Mouse (Mus musculus): ENCODE measurements around the gene Ddah2. TPM values are rescaled to one million over a fixed set of nuclear protein-coding genes. Genes with fewer than 3 reads are reported as not detected.

Gene Ddah2
- polyA plus RNA-seq, 1 experiment from 2014 or later, result 376 TPM

DNA sequence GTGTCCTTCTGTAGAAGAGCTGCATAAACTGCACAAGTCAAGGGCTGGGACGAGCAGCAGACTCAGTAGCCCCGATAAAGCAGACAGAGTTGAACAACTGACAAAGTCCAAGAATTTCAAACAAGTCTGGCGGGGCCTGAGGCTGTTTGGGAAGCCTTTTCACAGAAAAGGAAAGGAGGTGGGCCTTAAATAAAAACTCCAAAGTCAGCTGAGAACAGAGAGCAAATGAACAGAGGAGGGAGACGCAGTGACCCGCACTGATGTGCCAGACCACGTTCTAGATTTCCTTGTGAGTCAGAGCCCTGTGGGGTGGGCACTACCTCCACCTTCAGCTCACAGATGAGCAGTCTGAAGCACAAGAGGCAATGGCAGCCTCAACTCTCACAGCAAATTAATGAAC, 23.9 kb upstream of the Ddah2 start:
- Histone ChIP-seq H3K27ac (ENCODE audit: low read length) (no peak overlapping the region), H3K36me3 (ENCODE audit: insufficient read depth, low read length) (no peaks in the 10 kb centered on the region), H3K4me2 (replicated peaks; ENCODE audit: low read depth, low read length) (no peak overlapping the region), H3K9ac (replicated peaks; ENCODE audit: low read length) (no peak overlapping the region), H3K27me3 (ENCODE audit: insufficient read depth, low read length) (no peaks in the 10 kb centered on the region), H3K4me1 (ENCODE audit: insufficient read depth, low read length) (peaks cover under 1% of the 10 kb centered on the region; the same call in 1 of the 2 replicates), H3K4me3 (ENCODE audit: low read length) (no peak overlapping the region), H3K9me3 (ENCODE audit: low read length) (no peaks in the 10 kb centered on the region)
- 74% methylated on average over 6 of the region's 6 CpGs for WGBS
- no peak for ATAC-seq (ENCODE audit: low FRiP score, low TSS enrichment)

DNA sequence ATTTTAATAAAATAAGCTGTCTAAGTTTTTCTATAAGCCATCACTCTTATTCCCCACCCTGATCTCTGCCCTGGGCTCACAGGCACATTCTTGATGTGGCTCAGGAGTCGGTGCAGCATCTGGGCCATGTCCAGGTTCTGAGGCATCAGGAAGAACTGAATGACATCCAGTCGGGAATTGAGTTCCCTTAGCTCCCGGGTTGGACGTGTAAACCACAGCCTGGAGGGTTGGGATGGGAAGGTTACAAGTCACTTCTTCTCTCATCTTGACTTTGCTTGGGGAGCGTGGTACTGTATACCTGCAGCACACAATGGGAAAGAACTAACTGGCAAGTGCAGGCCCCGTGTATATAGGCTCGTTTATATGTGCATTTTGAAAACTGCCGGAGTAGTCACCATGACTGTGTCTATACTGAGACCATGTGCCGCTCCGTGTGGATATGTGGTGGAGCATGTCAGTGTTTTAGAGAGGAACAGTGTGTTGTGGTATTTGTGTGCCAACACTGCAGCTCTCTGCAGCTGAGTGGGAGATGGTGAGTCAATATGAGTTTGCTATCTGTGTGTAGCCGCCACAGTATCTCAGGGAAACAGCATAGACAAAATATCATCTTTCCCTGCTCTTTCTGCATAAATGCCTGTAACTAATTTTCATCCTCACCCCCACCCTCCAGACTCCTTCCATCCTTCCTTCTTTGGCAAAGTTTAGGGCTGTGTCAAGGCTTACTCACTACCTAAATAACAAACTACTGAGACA, 19.5 kb upstream of the Ddah2 start:
- Histone ChIP-seq H3K27ac (ENCODE audit: low read length) (no peak overlapping the region), H3K36me3 (ENCODE audit: insufficient read depth, low read length) (no peaks in the 10 kb centered on the region), H3K9ac (replicated peaks; ENCODE audit: low read length) (no peak overlapping the region), H3K27me3 (ENCODE audit: insufficient read depth, low read length) (no peaks in the 10 kb centered on the region), H3K4me2 (replicated peaks; ENCODE audit: low read depth, low read length) (no peak overlapping the region), H3K4me3 (ENCODE audit: low read length) (no peak overlapping the region), H3K4me1 (ENCODE audit: insufficient read depth, low read length) (no peaks in the 10 kb centered on the region), H3K9me3 (ENCODE audit: low read length) (no peaks in the 10 kb centered on the region)
- 82% methylated on average over 11 of the region's 11 CpGs for WGBS
- ATAC-seq (ENCODE audit: low FRiP score, low TSS enrichment), result no peak

GRCm38 (mm10) chr17:35043794-35044193, 15.0 kb upstream of the Ddah2 start:
- ATAC-seq (ENCODE audit: low FRiP score, low TSS enrichment), result no peak
- no peak overlapping the region for H3K4me3 ChIP-seq (ENCODE audit: low read length)
- no peak overlapping the region for H3K9ac ChIP-seq (replicated peaks; ENCODE audit: low read length)
- H3K9me3 ChIP-seq (ENCODE audit: low read length), result no peaks in the 10 kb centered on the region
- WGBS, result 83% methylated on average over 4 of the region's 4 CpGs
- no peaks in the 10 kb centered on the region for H3K36me3 ChIP-seq (ENCODE audit: insufficient read depth, low read length)
- no peak overlapping the region for H3K4me2 ChIP-seq (replicated peaks; ENCODE audit: low read depth, low read length)
- H3K27ac ChIP-seq (ENCODE audit: low read length), result peak overlapping the region; percentile 99; the same call in 1 of the 2 replicates
- peaks cover 33% of the 10 kb centered on the region for H3K4me1 ChIP-seq (ENCODE audit: insufficient read depth, low read length)
- no peaks in the 10 kb centered on the region for H3K27me3 ChIP-seq (ENCODE audit: insufficient read depth, low read length)

DNA sequence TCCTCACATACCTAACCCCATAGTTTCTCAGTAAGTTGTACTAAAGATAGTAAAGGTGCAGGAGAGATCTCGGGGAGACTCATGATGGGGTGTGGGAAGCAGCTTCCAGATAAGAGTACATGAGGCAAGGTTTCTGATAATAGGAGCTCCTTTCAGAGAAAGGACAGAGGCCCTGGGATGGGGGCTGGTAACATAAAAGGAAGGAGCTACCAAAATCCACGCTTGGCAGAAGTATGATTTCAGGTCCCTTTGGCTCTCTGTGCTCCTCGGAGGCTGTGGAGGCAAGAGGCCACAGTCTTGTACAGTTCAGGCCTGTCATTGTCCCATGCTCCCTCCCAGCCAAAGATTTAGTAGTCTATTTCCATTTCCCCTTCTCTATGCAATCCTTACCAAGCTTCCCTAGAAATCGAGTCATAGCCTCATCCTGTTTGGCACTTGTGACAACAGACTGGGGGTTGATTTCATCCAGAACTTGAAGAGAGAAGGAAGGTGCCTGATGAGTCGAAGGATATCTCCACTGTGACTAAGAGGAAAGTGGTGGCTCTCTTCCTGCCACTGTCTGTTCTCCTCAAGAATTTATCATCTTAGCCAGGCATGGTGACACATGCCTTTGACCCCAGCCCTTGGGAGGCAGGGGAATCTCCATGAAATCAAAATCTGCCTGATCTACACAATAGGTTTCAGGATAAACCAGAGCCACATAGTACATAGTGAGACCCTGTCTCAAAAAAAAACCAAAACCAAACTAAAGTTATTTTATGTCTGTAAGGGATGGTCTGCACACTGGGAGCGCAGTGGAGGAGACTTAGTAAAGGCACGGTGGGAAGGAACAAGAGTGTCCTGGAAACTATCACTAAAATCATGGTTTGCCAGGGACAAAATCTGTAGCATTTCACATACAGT, 13.7 kb upstream of the Ddah2 start:
- Histone ChIP-seq H3K4me2 (replicated peaks; ENCODE audit: low read depth, low read length) (peak overlapping the region; percentile 99), H3K9ac (replicated peaks; ENCODE audit: low read length) (peak overlapping the region; percentile 94), H3K27ac (ENCODE audit: low read length) (peak overlapping the region; percentile 99), H3K9me3 (ENCODE audit: low read length) (no peaks in the 10 kb centered on the region), H3K4me3 (ENCODE audit: low read length) (peak overlapping the region; percentile 64), H3K36me3 (ENCODE audit: insufficient read depth, low read length) (no peaks in the 10 kb centered on the region), H3K4me1 (ENCODE audit: insufficient read depth, low read length) (peaks cover 45% of the 10 kb centered on the region), H3K27me3 (ENCODE audit: insufficient read depth, low read length) (no peaks in the 10 kb centered on the region)
- ATAC-seq (ENCODE audit: low FRiP score, low TSS enrichment), result no peak
- WGBS, result 73% methylated on average over 7 of the region's 7 CpGs

- Histone ChIP-seq H3K36me3 (ENCODE audit: insufficient read depth, low read length) (no peaks in the 10 kb centered on the region), H3K9me3 (ENCODE audit: low read length) (no peaks in the 10 kb centered on the region), H3K4me2 (replicated peaks; ENCODE audit: low read depth, low read length) (peak overlapping the region; percentile 99), H3K27ac (ENCODE audit: low read length) (peak overlapping the region; percentile 99), H3K4me1 (ENCODE audit: insufficient read depth, low read length) (peaks cover 45% of the 10 kb centered on the region), H3K4me3 (ENCODE audit: low read length) (peak overlapping the region; percentile 64), H3K9ac (replicated peaks; ENCODE audit: low read length) (peak overlapping the region; percentile 94), H3K27me3 (ENCODE audit: insufficient read depth, low read length) (no peaks in the 10 kb centered on the region)
- WGBS, result 3% methylated on average over 42 of the region's 48 CpGs
- ATAC-seq (ENCODE audit: low FRiP score, low TSS enrichment), result peak; percentile 55
Observed at GRCm38 (mm10) chr17:35045807-35046680, 12.8 kb upstream of the Ddah2 start.

DNA sequence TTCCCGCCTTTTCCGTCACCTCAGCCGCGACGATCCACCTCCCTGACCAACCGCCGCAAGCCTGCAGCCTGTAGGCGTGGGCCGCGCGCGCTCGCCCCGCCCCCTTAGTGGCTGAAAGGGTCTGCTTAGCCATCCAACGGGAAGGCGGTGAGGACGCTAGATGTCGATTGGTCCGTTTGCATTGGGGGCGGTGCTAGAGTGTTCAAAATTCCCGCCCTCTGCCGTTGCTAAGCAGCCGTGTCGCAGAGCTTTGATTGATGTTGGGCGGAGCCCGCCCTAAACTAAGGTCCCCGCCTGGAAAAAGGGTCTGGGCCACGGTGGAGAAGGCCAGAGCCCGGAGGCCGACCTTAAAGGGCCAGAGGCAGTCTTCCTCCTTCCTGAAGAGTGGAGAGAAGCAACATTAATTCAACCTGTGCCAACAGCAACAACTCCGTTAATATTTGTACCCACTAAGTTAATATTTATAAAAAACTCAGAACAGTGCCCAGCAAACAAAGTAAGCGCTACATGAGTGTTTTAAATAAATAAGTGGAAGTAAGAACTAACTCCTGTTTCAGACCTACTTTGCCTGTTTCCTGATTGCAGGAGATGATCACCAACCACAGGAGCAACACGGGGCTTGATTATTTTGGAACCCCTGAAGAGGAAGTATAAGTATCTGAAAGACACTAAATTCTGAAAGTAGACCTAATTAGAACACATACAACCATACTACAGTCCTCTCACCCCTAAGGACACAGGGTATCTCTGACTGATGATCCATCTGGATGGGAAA, 12.0 kb upstream of the Ddah2 start, which contains the start of gene Msh5:
Gene Msh5, minus strand, starts transcription at position 65 of the 775 bp plus-strand sequence.
- peak within 1 kb of the TSS; percentile 94 for H3K9ac ChIP-seq (replicated peaks; ENCODE audit: low read length)
- 1% methylated on average over 33 of the region's 33 CpGs for WGBS
- peak within 1 kb of the TSS; percentile 99 for H3K4me2 ChIP-seq (replicated peaks; ENCODE audit: low read depth, low read length)
- H3K9me3 ChIP-seq (ENCODE audit: low read length), result no peaks in the 10 kb centered on the region
- ATAC-seq (ENCODE audit: low FRiP score, low TSS enrichment), result peak; percentile 95
- H3K4me3 ChIP-seq (ENCODE audit: low read length), result peak within 1 kb of the TSS; percentile 64
- H3K4me1 ChIP-seq (ENCODE audit: insufficient read depth, low read length), result peaks cover 49% of the 10 kb centered on the region
- no peaks in the 10 kb centered on the region for H3K27me3 ChIP-seq (ENCODE audit: insufficient read depth, low read length)
- H3K36me3 ChIP-seq (ENCODE audit: insufficient read depth, low read length), result no peaks in the 10 kb centered on the region
- peak within 1 kb of the TSS; percentile 99 for H3K27ac ChIP-seq (ENCODE audit: low read length)

DNA sequence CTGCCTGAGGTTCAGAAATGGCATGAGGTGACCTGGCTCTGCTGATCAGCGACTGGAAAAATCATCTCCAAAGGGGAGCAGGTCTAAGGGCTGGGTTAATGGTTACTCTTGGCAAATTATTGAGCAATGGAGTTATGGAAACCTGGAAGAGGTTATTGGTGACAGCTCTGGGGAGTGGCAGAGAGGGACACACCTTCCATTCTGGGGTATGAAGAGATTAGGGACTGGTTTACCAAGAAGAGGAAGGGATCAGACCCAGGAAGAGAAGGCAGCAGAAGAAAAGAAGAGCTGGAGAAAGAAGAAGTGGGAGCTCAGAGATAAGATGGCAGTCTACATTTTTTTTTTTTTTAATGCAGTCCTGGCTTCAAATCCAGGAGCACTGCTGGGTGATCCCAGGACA, 11.1 kb upstream of the Ddah2 start:
- no peak for ATAC-seq (ENCODE audit: low FRiP score, low TSS enrichment)
- H3K27me3 ChIP-seq (ENCODE audit: insufficient read depth, low read length), result no peaks in the 10 kb centered on the region
- H3K4me1 ChIP-seq (ENCODE audit: insufficient read depth, low read length), result peaks cover 57% of the 10 kb centered on the region
- H3K9ac ChIP-seq (replicated peaks; ENCODE audit: low read length), result peak overlapping the region; percentile 59
- H3K4me2 ChIP-seq (replicated peaks; ENCODE audit: low read depth, low read length), result peak overlapping the region; percentile 99
- H3K27ac ChIP-seq (ENCODE audit: low read length), result peak overlapping the region; percentile 99
- WGBS, result 29% methylated on average over 1 of the region's 1 CpGs
- peaks cover 5% of the 10 kb centered on the region for H3K36me3 ChIP-seq (ENCODE audit: insufficient read depth, low read length)
- H3K4me3 ChIP-seq (ENCODE audit: low read length), result peak overlapping the region; percentile 2; the same call in 1 of the 2 replicates
- no peaks in the 10 kb centered on the region for H3K9me3 ChIP-seq (ENCODE audit: low read length)

DNA sequence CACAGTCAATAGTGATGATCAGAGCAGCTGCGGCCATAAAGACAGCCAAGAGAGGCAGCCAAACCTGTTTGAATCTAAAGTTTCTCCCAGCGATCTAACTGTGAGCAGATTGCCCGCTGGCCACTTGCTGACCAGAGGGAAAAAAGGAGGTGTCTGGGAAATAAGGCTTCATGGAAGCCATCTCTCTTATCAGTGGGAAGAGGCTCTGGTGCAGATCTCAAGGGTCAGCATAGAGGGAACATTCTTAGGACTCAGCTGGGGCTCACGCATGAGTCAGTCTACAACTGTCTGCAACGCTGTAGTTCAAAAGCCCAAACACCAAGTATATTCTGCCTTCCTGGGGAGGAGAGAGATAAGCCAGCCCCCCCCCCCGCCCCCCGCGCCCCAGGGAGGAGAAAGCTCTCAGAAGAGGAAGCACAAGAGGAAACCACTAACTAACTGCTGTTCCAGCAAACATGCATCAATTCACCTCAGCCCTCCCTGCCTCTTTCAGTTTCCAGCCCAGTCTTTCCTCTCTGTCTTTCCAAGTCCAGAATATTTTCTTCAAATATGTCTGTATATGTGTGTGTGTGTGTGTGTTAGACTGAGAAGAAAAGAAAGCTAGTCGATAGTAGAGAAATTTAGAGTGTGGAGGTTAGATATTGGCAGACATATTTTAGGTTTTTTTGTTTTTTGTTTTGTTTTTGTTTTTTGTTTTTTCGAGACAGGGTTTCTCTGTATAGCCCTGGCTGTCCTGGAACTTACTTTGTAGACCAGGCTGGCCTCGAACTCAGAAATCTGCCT, 10.5 kb upstream of the Ddah2 start:
- peaks cover 11% of the 10 kb centered on the region for H3K36me3 ChIP-seq (ENCODE audit: insufficient read depth, low read length)
- ATAC-seq (ENCODE audit: low FRiP score, low TSS enrichment), result no peak
- H3K27ac ChIP-seq (ENCODE audit: low read length), result peak overlapping the region; percentile 99
- peak overlapping the region; percentile 4; the same call in 1 of the 2 replicates for H3K4me3 ChIP-seq (ENCODE audit: low read length)
- H3K9me3 ChIP-seq (ENCODE audit: low read length), result no peaks in the 10 kb centered on the region
- peak overlapping the region; percentile 59 for H3K9ac ChIP-seq (replicated peaks; ENCODE audit: low read length)
- 35% methylated on average over 11 of the region's 11 CpGs for WGBS
- peaks cover 60% of the 10 kb centered on the region for H3K4me1 ChIP-seq (ENCODE audit: insufficient read depth, low read length)
- peak overlapping the region; percentile 99 for H3K4me2 ChIP-seq (replicated peaks; ENCODE audit: low read depth, low read length)
- no peaks in the 10 kb centered on the region for H3K27me3 ChIP-seq (ENCODE audit: insufficient read depth, low read length)
